Mouse (Mus musculus) myocyte (in vitro differentiated cells): Measurements from ENCODE around the gene Olfm4. TPM values are rescaled to one million over a fixed set of nuclear protein-coding genes. Genes with fewer than 3 reads are reported as not detected.

Source experiments
- H3K27me3 ChIP-seq: one replicate; pipeline ENCODE4 v1.6.1; 2011; ENCODE audit not compliant: control insufficient read depth, insufficient read depth, insufficient read length
- H3K36me3 ChIP-seq: one replicate; pipeline ENCODE4 v1.6.1; 2011; ENCODE audit not compliant: control insufficient read depth, insufficient read depth
- H3K4me2 ChIP-seq: one replicate; pipeline ENCODE4 v1.6.1; 2011; ENCODE audit warnings: low read depth, control low read depth
- H3K4me3 ChIP-seq: one replicate; pipeline ENCODE4 v1.5.1; 2011; ENCODE audit warnings: mild to moderate bottlenecking, control low read depth, moderate library complexity
- H3K79me2 ChIP-seq: one replicate; pipeline ENCODE4 v1.6.1; 2011; ENCODE audit not compliant: control insufficient read depth, insufficient read depth
- H3ac ChIP-seq: one replicate; pipeline ENCODE4 v1.6.1; 2011; ENCODE audit not compliant: control insufficient read depth, insufficient read length
- CEBPB ChIP-seq: IDR thresholded peaks from 2 replicates; pipeline ENCODE4 v1.6.1; 2011; ENCODE audit warnings: mild to moderate bottlenecking, moderate library complexity; ENCODE audit not compliant: poor library complexity, insufficient read depth, severe bottlenecking
- E2F4 ChIP-seq: IDR thresholded peaks from one replicate; pipeline ENCODE4 v1.6.1; 2011; ENCODE audit warnings: mild to moderate bottlenecking, control low read depth, moderate library complexity; ENCODE audit not compliant: insufficient read depth
- MAX ChIP-seq: IDR thresholded peaks from one replicate; pipeline ENCODE4 v1.6.1; 2011; ENCODE audit warnings: low read depth, mild to moderate bottlenecking, control low read depth
- MYOD1 ChIP-seq, 3 experiments: IDR thresholded peaks; one replicate each; pipeline ENCODE4 v1.6.1; 2011; ENCODE audit warnings: control low read depth in 2 of 3, low read depth in 2 of 3, mild to moderate bottlenecking in 2 of 3, moderate library complexity in 1 of 3; ENCODE audit not compliant: insufficient read length in 2 of 3, control insufficient read depth in 1 of 3
- MYOG ChIP-seq, 3 experiments: IDR thresholded peaks; one replicate each; pipeline ENCODE4 v1.6.1; 2011; ENCODE audit warnings: control low read depth in 2 of 3, low read depth in 2 of 3, mild to moderate bottlenecking in 2 of 3; ENCODE audit not compliant: insufficient read length in 2 of 3, control insufficient read depth in 1 of 3, insufficient read depth in 1 of 3
- POLR2A ChIP-seq: IDR thresholded peaks from one replicate; pipeline ENCODE4 v1.6.1; 2011; ENCODE audit warnings: low read depth, mild to moderate bottlenecking, control low read depth, moderate library complexity; ENCODE audit not compliant: insufficient read length
- POLR2AphosphoS2 ChIP-seq: IDR thresholded peaks from one replicate; pipeline ENCODE4 v1.6.1; 2011; ENCODE audit warnings: low read depth, control low read depth; ENCODE audit not compliant: insufficient read length
- REST ChIP-seq: IDR thresholded peaks from one replicate; pipeline ENCODE4 v1.6.1; 2011; ENCODE audit warnings: mild to moderate bottlenecking, control low read depth, moderate library complexity; ENCODE audit not compliant: insufficient read depth, insufficient read length
- SRF ChIP-seq: IDR thresholded peaks from one replicate; pipeline ENCODE4 v1.6.1; 2011; ENCODE audit warnings: low read depth; ENCODE audit not compliant: control insufficient read depth, insufficient read length
- TCF12 ChIP-seq: IDR thresholded peaks from one replicate; pipeline ENCODE4 v1.6.1; 2011; ENCODE audit warnings: mild to moderate bottlenecking, control low read depth; ENCODE audit not compliant: poor library complexity, insufficient read depth, severe bottlenecking
- TCF3 ChIP-seq: IDR thresholded peaks from one replicate; pipeline ENCODE4 v1.6.1; 2011; ENCODE audit warnings: low read depth, control low read depth; ENCODE audit not compliant: insufficient read length
- USF1 ChIP-seq: IDR thresholded peaks from one replicate; pipeline ENCODE4 v1.6.1; 2011; ENCODE audit warnings: low read depth, mild to moderate bottlenecking, control low read depth, moderate library complexity
- polyA plus RNA-seq: library from polyadenylated mRNA; unstranded; fragments of >200 nt; fragmentation: generic; extraction: Trizol; gene quantifications from one replicate; pipeline ENCODE4 v1.2.1, GENCODE M21; 2012; ENCODE audit warnings: missing spikeins

The Olfm4 gene
- polyA plus RNA-seq, 1 experiment, result not detected

GRCm38 (mm10) chr14:80016112-80016511 lies 32.2 kb downstream of the Olfm4 start:
- no peaks in the 10 kb centered on the region for H3K36me3 ChIP-seq
- H3K79me2 ChIP-seq, result no peaks in the 10 kb centered on the region
- no peak for TF ChIP-seq TCF3
- TF ChIP-seq USF1, result no peak
- TF ChIP-seq REST, result no peak
- TF ChIP-seq MYOG (IDR thresholded peaks at IDR 0.05; ENCODE audit: control insufficient read depth in 1 of 3, insufficient read depth in 1 of 3, insufficient read length in 2 of 3, low read depth in 2 of 3), result no peak
- TF ChIP-seq TCF12, result no peak
- TF ChIP-seq CEBPB, result no peak
- no peak for TF ChIP-seq MYOD1 (IDR thresholded peaks at IDR 0.05; ENCODE audit: control insufficient read depth in 1 of 3, insufficient read length in 2 of 3, low read depth in 2 of 3)
- TF ChIP-seq POLR2A, result no peak
- no peak for TF ChIP-seq SRF
- TF ChIP-seq MAX, result no peak
- TF ChIP-seq E2F4, result no peak
- no peak for TF ChIP-seq POLR2AphosphoS2
- no peak overlapping the region for H3ac ChIP-seq
- H3K4me3 ChIP-seq, result no peak overlapping the region
- no peaks in the 10 kb centered on the region for H3K27me3 ChIP-seq
- H3K4me2 ChIP-seq, result no peak overlapping the region

GRCm38 (mm10) chr14:80026078-80026477 lies 42.2 kb downstream of the Olfm4 start:
- TF ChIP-seq TCF12 (no peak), E2F4 (no peak)
- H3K27me3 ChIP-seq, result no peaks in the 10 kb centered on the region
- H3K79me2 ChIP-seq, result no peaks in the 10 kb centered on the region
- no peak overlapping the region for H3ac ChIP-seq
- H3K4me2 ChIP-seq, result no peak overlapping the region
- no peaks in the 10 kb centered on the region for H3K36me3 ChIP-seq
- H3K4me3 ChIP-seq, result no peak overlapping the region

- Histone ChIP-seq H3ac (no peak overlapping the region), H3K4me2 (no peak overlapping the region), H3K79me2 (no peaks in the 10 kb centered on the region), H3K36me3 (no peaks in the 10 kb centered on the region), H3K27me3 (no peaks in the 10 kb centered on the region), H3K4me3 (no peak overlapping the region)
- TF ChIP-seq REST (no peak), CEBPB (no peak), POLR2AphosphoS2 (no peak), TCF3 (no peak), POLR2A (no peak), E2F4 (no peak), MYOD1 (IDR thresholded peaks at IDR 0.05; ENCODE audit: control insufficient read depth in 1 of 3, insufficient read length in 2 of 3, low read depth in 2 of 3) (no peak), MAX (no peak), TCF12 (no peak), MYOG (IDR thresholded peaks at IDR 0.05; ENCODE audit: control insufficient read depth in 1 of 3, insufficient read depth in 1 of 3, insufficient read length in 2 of 3, low read depth in 2 of 3) (no peak), SRF (no peak), USF1 (no peak)
Observed at GRCm38 (mm10) chr14:80029297-80030001, 45.6 kb downstream of the Olfm4 start.

- Histone ChIP-seq H3ac (no peak overlapping the region), H3K4me2 (no peak overlapping the region), H3K79me2 (no peaks in the 10 kb centered on the region), H3K27me3 (no peaks in the 10 kb centered on the region), H3K36me3 (no peaks in the 10 kb centered on the region), H3K4me3 (no peak overlapping the region)
- TF ChIP-seq POLR2AphosphoS2 (no peak), MAX (no peak), TCF12 (no peak), CEBPB (no peak), SRF (no peak), USF1 (no peak), REST (no peak), MYOG (IDR thresholded peaks at IDR 0.05; ENCODE audit: control insufficient read depth in 1 of 3, insufficient read depth in 1 of 3, insufficient read length in 2 of 3, low read depth in 2 of 3) (no peak), E2F4 (no peak), POLR2A (no peak), MYOD1 (IDR thresholded peaks at IDR 0.05; ENCODE audit: control insufficient read depth in 1 of 3, insufficient read length in 2 of 3, low read depth in 2 of 3) (no peak), TCF3 (no peak)
Observed at GRCm38 (mm10) chr14:80039645-80040272, 55.9 kb downstream of the Olfm4 start.

- TF ChIP-seq REST, result no peak
- TF ChIP-seq USF1, result no peak
- no peak for TF ChIP-seq E2F4
- Histone ChIP-seq H3K4me3 (no peak overlapping the region), H3K4me2 (no peak overlapping the region), H3K36me3 (no peaks in the 10 kb centered on the region), H3K27me3 (no peaks in the 10 kb centered on the region), H3ac (no peak overlapping the region), H3K79me2 (no peaks in the 10 kb centered on the region)
Observed at GRCm38 (mm10) chr14:80046104-80046734, 62.3 kb downstream of the Olfm4 start.
